Mouse (Mus musculus): ENCODE results near the gene Mfap3l. TPM values are rescaled to one million over a fixed set of nuclear protein-coding genes. Genes with fewer than 3 reads are reported as not detected.

The Mfap3l gene
- total and polyA plus RNA-seq, 2 experiments = 0.09 TPM

- Histone ChIP-seq H3K27ac (replicated peaks; ENCODE audit: insufficient read depth, low read depth, low read length) (no peak overlapping the region), H3K4me3 (ENCODE audit: insufficient read depth, low read depth, low read length) (no peak overlapping the region), H3K79me2 (ENCODE audit: control insufficient read depth, insufficient read depth, low read length) (no peaks in the 10 kb centered on the region), H3K4me1 (ENCODE audit: control insufficient read depth, insufficient read depth, low read length) (no peaks in the 10 kb centered on the region), H3K36me3 (ENCODE audit: control insufficient read depth, insufficient read depth, low read length) (no peaks in the 10 kb centered on the region), H3K9ac (ENCODE audit: low read depth, low read length) (no peak overlapping the region), H3K27me3 (ENCODE audit: control insufficient read depth, insufficient read depth, low read length) (no peaks in the 10 kb centered on the region; the same call in 1 of the 2 replicates)
- TF ChIP-seq POLR2A (IDR thresholded peaks at IDR 0.05; ENCODE audit: extremely low read depth, insufficient read depth, low read length) = no peak
- no peak for TF ChIP-seq CTCF (IDR thresholded peaks at IDR 0.05; ENCODE audit: low read depth, low read length)
- whole genome bisulfite sequencing = 74% methylated on average over 3 of the region's 3 CpGs
- DNase-seq (ENCODE audit: extremely low read depth, low read depth, low spot score) = no peak
These were observed 86.1 kb downstream of the Mfap3l start for GRCm38 (mm10) chr8:60718692-60719091.

Other genes starting within 250 kb of the Mfap3l start
- not detected in 2 replicates for gene Gm10283, start 129.6 kb upstream of the Mfap3l start, total RNA-seq (2014; rRNA removed)
- gene Gm10283, start 129.6 kb upstream of the Mfap3l start, polyA plus RNA-seq (2012; rRNA removed) = not detected in 2 replicates
- 87.5 and 99.7 TPM in 2 replicates for gene Aadat, start 126.9 kb upstream of the Mfap3l start, total RNA-seq (2014; rRNA removed)
- 80.1 and 91.1 TPM in 2 replicates for gene Aadat, start 126.9 kb upstream of the Mfap3l start, polyA plus RNA-seq (2012; rRNA removed)